Mouse (Mus musculus) forebrain, postnatal 0 days (tissue): ENCODE results near the gene Srgap2. TPM values are rescaled to one million over a fixed set of nuclear protein-coding genes. Genes with fewer than 3 reads are reported as not detected.
"Not testable (repeated sequence)": the region's sequence is repeated elsewhere in the genome, so short reads cannot be mapped to it uniquely, and the experiment has no call there.

Experiments used
- ATAC-seq: fragments of 200-750 bp; cut with Nextera tagmentation; 2 replicates; pipeline ENCODE4 v1.8.0; 2017; ENCODE audit warnings: mild to moderate bottlenecking, moderate library complexity
- DNase-seq: peaks from one replicate; pipeline ENCODE4 v3.0.0-alpha.2; 2015
- H3K27ac ChIP-seq: fragments of 300-500 bp; sonication (generic); 2 replicates; pipeline ENCODE4 v1.5.1; 2014; ENCODE audit warnings: low read depth, mild to moderate bottlenecking, antibody characterized with exemption, low read length, moderate library complexity, mixed read lengths
- H3K27me3 ChIP-seq: fragments of 300-500 bp; sonication (generic); 2 replicates; pipeline ENCODE4 v1.6.1; 2014; ENCODE audit warnings: mild to moderate bottlenecking, low read length, mixed read lengths; ENCODE audit not compliant: insufficient read depth
- H3K36me3 ChIP-seq: fragments of 300-500 bp; sonication (generic); 2 replicates; pipeline ENCODE4 v1.6.1; 2014; ENCODE audit warnings: mild to moderate bottlenecking, moderate library complexity; ENCODE audit not compliant: insufficient read depth
- H3K4me1 ChIP-seq: fragments of 300-500 bp; sonication (generic); 2 replicates; pipeline ENCODE4 v1.6.1; 2014; ENCODE audit warnings: antibody characterized with exemption; ENCODE audit not compliant: insufficient read depth
- H3K4me2 ChIP-seq: fragments of 300-500 bp; sonication (generic); 2 replicates; pipeline ENCODE4 v1.6.1; 2014; ENCODE audit warnings: low read depth, mild to moderate bottlenecking, moderate library complexity
- H3K4me3 ChIP-seq: fragments of 300-500 bp; sonication (generic); 2 replicates; pipeline ENCODE4 v1.5.1; 2014; ENCODE audit warnings: low read depth, low read length, mixed read lengths
- H3K9ac ChIP-seq: fragments of 300-500 bp; sonication (generic); 2 replicates; pipeline ENCODE4 v1.6.1; 2014; ENCODE audit warnings: mild to moderate bottlenecking
- H3K9me3 ChIP-seq: fragments of 300-500 bp; sonication (generic); 2 replicates; pipeline ENCODE4 v1.6.1; 2016; ENCODE audit warnings: low read length
- CTCF ChIP-seq: sonication (generic); IDR thresholded peaks from 2 replicates; pipeline ENCODE4 v1.5.1; 2016; ENCODE audit warnings: antibody characterized with exemption, control low read depth, low read depth
- WGBS: fragments of 180-500 bp; shearing (Covaris S2); extraction: QIAGEN DNeasy Blood & Tissue Kit; methylation state at CpG from one replicate; pipeline ENCODE4 v1.1.7; 2014; 5-methylcytosine and 5-hydroxymethylcytosine counted together
- polyA plus RNA-seq: library from polyadenylated mRNA; unstranded; fragments of >200 nt; fragmentation: Nextera tagmentation; extraction: Ambion mirVana; gene quantifications from 2 replicates; pipeline ENCODE4 v1.2.1, GENCODE M21; 2015
- total RNA-seq: library from RNA; depleted of rRNA; stranded (reverse); fragments of >200 nt; gene quantifications from 2 replicates; pipeline ENCODE4 v1.2.3, GENCODE M21; 2014

Srgap2 gene
- total and polyA plus RNA-seq, 2 experiments from 2014 or later: 28.1 to 68.4 TPM

- Histone ChIP-seq H3K4me3 (no peak overlapping the region), H3K4me2 (no peak overlapping the region), H3K36me3 (peaks cover 44% of the 10 kb centered on the region), H3K9ac (no peak overlapping the region), H3K27ac (no peak overlapping the region), H3K27me3 (no peaks in the 10 kb centered on the region), H3K4me1 (no peaks in the 10 kb centered on the region; the same call in 1 of the 2 replicates), H3K9me3 (no peaks in the 10 kb centered on the region)
- DNase-seq (no peak), ATAC-seq (no peak)
- 39% methylated on average over 1 of the region's 1 CpGs for WGBS
- no peak for TF ChIP-seq CTCF
These were observed 180.1 kb downstream of the Srgap2 start for GRCm38 (mm10) chr1:131346916-131347555.

- peaks cover 44% of the 10 kb centered on the region for H3K36me3 ChIP-seq
- H3K9ac ChIP-seq: no peak overlapping the region
- TF ChIP-seq CTCF: no peak
- no peaks in the 10 kb centered on the region for H3K9me3 ChIP-seq
- DNase-seq: no peak
- 79% methylated on average over 5 of the region's 5 CpGs for WGBS
- no peak overlapping the region for H3K27ac ChIP-seq
- no peaks in the 10 kb centered on the region for H3K27me3 ChIP-seq
- no peak for ATAC-seq
- H3K4me2 ChIP-seq: no peak overlapping the region
- H3K4me1 ChIP-seq: no peaks in the 10 kb centered on the region; the same call in 1 of the 2 replicates
- H3K4me3 ChIP-seq: no peak overlapping the region
These were observed 181.4 kb downstream of the Srgap2 start for GRCm38 (mm10) chr1:131345422-131346419.

GRCm38 (mm10) chr1:131344691-131345090 is 182.5 kb downstream of the Srgap2 start:
- TF ChIP-seq CTCF: no peak
- Histone ChIP-seq H3K9me3 (no peaks in the 10 kb centered on the region), H3K4me3 (no peak overlapping the region), H3K27me3 (no peaks in the 10 kb centered on the region), H3K4me1 (no peaks in the 10 kb centered on the region), H3K9ac (no peak overlapping the region), H3K36me3 (peaks cover 40% of the 10 kb centered on the region), H3K27ac (no peak overlapping the region), H3K4me2 (no peak overlapping the region)
- WGBS: 73% methylated on average over 2 of the region's 2 CpGs
- DNase-seq (no peak), ATAC-seq (no peak)

- Histone ChIP-seq H3K9me3 (no peaks in the 10 kb centered on the region), H3K27me3 (no peaks in the 10 kb centered on the region), H3K27ac (no peak overlapping the region), H3K36me3 (peaks cover 31% of the 10 kb centered on the region), H3K4me3 (no peak overlapping the region), H3K9ac (no peak overlapping the region), H3K4me2 (no peak overlapping the region), H3K4me1 (no peaks in the 10 kb centered on the region)
- no peak for DNase-seq
- no peak for ATAC-seq
- 76% methylated on average over 5 of the region's 5 CpGs for WGBS
- no peak for TF ChIP-seq CTCF
These were observed 191.1 kb downstream of the Srgap2 start for GRCm38 (mm10) chr1:131336017-131336416.

- no peak overlapping the region for H3K9ac ChIP-seq
These were observed 191.5 kb downstream of the Srgap2 start for GRCm38 (mm10) chr1:131335604-131336003.

GRCm38 (mm10) chr1:131331180-131331579 is 196.0 kb downstream of the Srgap2 start:
- no peaks in the 10 kb centered on the region for H3K4me1 ChIP-seq
- no peak overlapping the region for H3K9ac ChIP-seq
- H3K4me3 ChIP-seq: no peak overlapping the region
- no peaks in the 10 kb centered on the region for H3K9me3 ChIP-seq
- peaks cover 36% of the 10 kb centered on the region for H3K36me3 ChIP-seq
- whole genome bisulfite sequencing: 93% methylated on average over 1 of the region's 1 CpGs
- no peak for TF ChIP-seq CTCF
- no peak overlapping the region for H3K4me2 ChIP-seq
- H3K27ac ChIP-seq: no peak overlapping the region
- no peaks in the 10 kb centered on the region for H3K27me3 ChIP-seq
- ATAC-seq (no peak), DNase-seq (no peak)

More at GRCm38 (mm10) chr1:131335604-131336003, 191.5 kb downstream of the Srgap2 start:
- no peaks in the 10 kb centered on the region for H3K9me3 ChIP-seq
- no peaks in the 10 kb centered on the region for H3K27me3 ChIP-seq
- TF ChIP-seq CTCF: no peak
- DNase-seq: no peak
- no peak overlapping the region for H3K27ac ChIP-seq
- no peak for ATAC-seq
- no peak overlapping the region for H3K4me3 ChIP-seq
- WGBS: 44% methylated on average over 3 of the region's 3 CpGs
- H3K4me1 ChIP-seq: no peaks in the 10 kb centered on the region
- H3K4me2 ChIP-seq: no peak overlapping the region
- peaks cover 31% of the 10 kb centered on the region for H3K36me3 ChIP-seq

- not testable (repeated sequence) for H3K4me1 ChIP-seq, H3K4me2 ChIP-seq, H3K9me3 ChIP-seq, H3K4me3 ChIP-seq, H3K27me3 ChIP-seq, DNase-seq, ATAC-seq, H3K9ac ChIP-seq, H3K27ac ChIP-seq
- WGBS: 100% methylated on average over 1 of the region's 1 CpGs
- peaks cover 47% of the 10 kb centered on the region for H3K36me3 ChIP-seq
These were observed 198.1 kb downstream of the Srgap2 start for GRCm38 (mm10) chr1:131329093-131329492.
